Mouse (Mus musculus): ENCODE data around the gene B430218F22Rik.

DNA sequence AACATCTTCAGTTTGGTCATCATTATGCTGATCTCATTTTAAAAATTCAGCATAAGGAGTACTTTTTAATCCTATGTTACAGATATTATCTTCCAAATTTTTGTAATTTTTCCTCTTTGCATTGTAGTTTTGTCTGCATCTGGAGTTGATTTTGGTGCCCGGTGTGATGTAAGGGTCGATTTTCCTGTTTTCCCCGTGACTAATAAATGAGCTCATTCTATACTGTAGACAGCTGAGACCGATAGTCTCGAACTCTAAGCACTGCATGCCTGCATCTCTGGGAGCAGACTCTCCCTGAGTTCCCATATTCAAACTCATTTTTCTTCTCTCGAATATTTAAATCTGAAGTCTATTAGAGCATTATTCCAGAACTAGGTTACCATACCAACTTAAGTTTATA is 13.9 kb downstream of the B430218F22Rik start:
- TF ChIP-seq CTCF (conservative IDR thresholded peaks at IDR 0.05; ENCODE audit: low read length) (no peak), NANOG (IDR thresholded peaks at IDR 0.05; ENCODE audit: borderline replicate concordance, low read length) (no peak), POU5F1 (IDR thresholded peaks at IDR 0.05; ENCODE audit: borderline replicate concordance, low read length) (no peak)

All from E14TG2a.4 (cell line).